Mouse (Mus musculus): ENCODE data around the gene Zbtb20. TPM values are rescaled to one million over a fixed set of nuclear protein-coding genes. Genes with fewer than 3 reads are reported as not detected.
A peak's percentile ranks its signal among the peaks of the same experiment; 100 is the strongest.

The Zbtb20 gene
- total RNA-seq, 2 experiments from 2014 or later: 196 to 202 TPM

DNA sequence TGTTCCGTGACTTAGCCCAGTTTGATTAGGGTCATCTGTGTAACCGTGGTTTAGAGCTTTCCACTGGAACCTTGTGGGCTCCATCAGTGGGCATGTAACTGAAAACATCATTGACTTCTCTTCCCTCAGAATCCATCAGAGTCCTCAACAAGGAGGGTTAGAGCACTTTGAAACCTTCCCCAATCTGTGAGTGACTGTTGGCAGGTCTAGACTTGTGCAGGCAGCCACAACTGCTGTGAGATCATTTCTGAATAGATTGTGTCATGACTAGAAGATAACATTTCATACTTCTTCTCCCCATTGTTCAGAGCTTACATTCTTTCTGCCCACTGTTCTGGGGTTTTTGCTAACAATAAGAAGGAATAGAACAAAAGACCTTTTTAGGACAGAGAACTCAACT lies 385.2 kb downstream of the Zbtb20 start:
- DNase-seq: no peak
- intact Hi-C loops (cut with DNase I): no loop called here

DNA sequence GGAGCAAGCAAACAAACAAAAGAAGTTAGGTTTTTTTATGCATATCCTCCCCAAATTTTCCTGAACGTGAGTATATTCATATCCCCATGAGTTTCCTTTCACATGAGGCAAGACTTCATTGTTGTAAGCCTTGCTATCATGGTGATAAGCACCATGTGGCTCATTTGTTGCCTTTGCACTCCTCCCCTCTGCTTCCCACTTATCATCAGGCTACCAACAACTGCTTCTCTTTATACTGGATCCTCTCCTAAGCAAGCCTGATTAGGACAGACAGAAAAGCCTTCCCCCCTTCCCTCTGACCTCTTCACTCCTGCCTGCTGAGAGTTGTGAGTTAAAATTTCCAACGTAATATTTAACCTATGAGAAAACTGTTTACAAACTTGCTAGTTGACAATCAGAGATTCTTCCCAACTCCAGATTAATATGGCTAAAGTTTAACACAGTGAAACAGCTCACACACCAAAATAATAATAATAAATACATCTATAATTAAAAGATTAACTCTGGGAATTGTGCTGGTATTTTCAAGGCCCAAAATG lies 398.4 kb downstream of the Zbtb20 start:
- intact Hi-C loops (cut with DNase I): no loop called here
- DNase-seq: no peak

DNA sequence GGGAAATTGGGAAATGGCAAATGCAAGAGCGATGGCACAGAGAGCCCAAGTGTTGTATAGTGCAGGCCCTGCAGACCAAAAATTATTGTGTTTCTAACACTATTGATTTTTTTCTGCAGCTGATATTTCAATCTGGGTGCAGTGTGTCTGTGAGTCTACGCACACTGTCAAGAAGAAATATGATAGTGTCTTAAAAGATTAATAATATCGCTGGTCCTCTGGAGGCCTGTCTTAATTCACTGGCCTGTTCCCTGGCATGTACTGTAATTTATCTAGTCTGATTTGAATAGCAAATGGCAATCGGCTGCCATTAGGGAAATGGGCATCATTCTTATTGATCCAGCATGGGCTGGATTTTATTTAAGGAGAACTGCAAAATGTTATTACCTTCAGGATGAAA lies 401.1 kb downstream of the Zbtb20 start:
- DNase-seq: no peak
- intact Hi-C loops (cut with DNase I): no loop called here

DNA sequence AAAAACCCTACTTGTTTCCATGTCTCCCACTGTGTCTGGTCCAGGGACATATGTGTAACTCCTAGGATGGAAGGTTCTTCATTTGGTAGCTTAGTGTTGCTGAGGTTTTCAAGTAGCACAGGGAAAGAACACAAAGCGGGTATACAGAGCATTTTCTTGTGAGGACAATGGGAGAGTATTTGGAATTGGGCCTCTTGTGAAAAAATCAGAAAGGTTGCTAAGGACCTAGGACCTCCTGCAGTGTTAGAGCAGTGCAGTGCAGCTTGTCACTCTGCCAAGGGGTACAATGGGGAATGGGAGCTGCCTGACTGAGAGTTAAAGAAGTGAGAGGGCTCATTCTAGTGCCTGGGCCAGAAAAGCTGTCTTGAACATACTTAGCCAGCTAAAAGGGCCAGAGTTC lies 410.6 kb downstream of the Zbtb20 start:
- no peak for DNase-seq
- intact Hi-C loops (cut with DNase I): no loop called here

DNA sequence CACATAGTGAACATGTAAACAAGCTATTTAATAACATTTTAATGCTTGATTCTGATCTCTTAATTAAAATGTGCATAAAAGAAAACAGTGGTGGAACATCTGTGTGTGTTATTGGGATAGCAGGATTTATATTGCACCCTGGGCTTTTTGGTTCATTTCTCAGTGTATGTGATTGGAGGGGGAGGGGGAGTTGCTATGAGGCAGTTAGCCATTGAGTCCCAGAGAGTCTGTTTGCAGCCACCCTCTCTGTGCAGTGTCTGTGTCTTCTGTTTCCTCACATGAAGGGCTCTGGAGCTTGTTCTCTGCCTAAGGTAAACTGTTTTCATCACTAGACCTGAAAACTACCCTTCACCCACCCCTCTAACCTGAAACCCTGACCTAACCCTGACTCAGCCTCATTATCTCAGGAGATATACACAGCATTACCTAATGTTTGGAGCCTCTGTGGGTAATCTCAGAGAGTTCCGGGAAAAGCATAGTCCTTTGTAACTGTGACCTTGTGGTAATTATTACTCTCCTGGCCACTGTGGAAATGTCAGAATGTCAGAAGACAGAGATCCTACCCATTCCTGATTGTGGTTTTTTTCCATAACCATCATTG lies 411.2 kb downstream of the Zbtb20 start:
- no peak for DNase-seq
- intact Hi-C loops (cut with DNase I): no loop called here

DNA sequence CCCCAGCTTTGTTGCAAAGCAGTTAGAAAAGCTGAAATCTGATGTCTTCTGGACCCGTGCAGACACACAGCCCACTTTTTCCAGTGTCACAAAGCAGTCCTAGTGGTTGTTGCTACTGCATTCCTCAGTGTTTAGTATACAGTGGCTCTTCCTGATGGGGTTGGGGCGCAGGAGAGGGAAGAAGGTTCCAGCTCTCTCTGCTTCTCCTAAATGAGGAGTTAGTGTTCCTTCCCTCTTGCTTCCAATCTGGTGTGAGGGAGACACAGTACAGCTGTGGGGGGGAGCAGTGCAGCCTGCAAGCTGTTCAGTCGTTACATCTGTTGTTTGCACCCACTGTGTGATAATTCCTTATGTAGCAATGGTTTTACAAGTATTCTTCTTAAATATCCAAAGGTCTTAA lies 415.7 kb downstream of the Zbtb20 start:
- no peak for DNase-seq
- intact Hi-C loops (cut with DNase I): no loop called here

DNA sequence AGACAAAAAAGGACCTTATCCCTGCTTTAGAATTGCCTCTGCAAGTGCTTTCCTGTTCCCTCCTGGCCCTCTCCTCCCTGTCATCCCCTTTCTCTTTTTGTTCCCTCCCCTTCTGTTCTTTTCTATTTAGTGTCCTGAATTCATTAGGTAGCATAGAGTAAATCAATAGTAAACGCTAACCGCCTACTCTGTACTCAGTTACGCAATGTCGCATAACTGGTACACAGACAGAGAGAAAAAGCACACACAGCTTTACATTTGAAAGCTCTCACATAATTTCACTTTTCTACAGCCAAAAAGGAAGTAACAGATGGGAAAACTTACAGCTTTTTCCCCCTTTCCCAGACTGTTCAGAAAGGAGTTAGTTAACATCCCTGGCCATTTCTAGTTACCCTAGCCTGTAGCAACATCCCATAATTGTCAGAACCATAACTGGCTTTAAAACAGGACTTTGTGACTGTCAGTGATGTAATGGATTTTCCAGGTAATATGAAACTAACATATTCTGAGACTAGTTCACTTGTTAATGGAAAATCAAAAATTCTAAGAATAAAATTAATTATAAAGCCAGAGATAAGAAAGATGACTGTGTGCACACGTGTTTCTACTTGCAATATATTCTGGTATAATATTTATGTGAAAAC lies 422.4 kb downstream of the Zbtb20 start:
- intact Hi-C loops (cut with DNase I): no loop called here
- no peak for DNase-seq

DNA sequence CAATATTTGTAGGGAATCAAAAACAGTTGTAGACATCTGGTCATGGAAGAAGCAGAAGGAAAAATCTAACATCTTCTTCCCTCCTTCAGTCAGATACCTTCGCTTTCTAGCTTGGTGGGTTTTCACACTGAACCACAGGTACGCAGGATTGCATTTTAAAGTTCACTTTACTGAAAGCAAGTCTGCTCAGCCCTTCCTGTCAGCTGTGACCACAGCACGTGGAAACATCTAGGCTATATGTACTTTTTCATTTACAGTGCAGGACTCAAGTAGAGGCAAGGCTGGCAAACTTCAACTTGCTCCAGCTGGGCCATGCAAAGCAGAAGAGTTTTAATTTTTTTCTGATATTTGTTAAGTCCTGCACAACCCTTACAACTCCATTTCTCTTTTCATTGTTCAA lies 424.7 kb downstream of the Zbtb20 start:
- DNase-seq: no peak
- intact Hi-C loops (cut with DNase I): loop anchor here (5.0 kb wide), 1 partner anchor 272 kb away; no protein-coding TSS in a partner anchor

DNA sequence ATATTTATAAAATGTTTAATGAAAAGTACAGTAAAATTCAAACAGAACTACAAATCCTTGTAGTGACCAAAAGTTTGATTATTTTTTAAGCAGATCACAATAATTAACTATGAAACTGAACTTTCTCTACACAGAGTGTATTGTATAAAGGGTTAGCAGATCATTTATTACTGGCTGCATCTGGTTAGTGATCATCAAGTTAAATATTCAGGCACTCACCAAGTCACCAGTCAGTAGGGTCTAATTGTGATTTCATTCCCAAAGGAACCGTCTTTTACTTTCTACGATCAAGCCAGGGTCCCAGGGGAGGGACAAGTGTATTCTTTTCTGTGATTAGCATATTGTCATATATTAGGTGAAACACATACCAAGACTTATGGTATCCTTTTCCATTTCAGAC lies 426.5 kb downstream of the Zbtb20 start:
- DNase-seq: no peak
- intact Hi-C loops (cut with DNase I): loop anchor here (5.0 kb wide), 1 partner anchor 270 kb away; no protein-coding TSS in a partner anchor

DNA sequence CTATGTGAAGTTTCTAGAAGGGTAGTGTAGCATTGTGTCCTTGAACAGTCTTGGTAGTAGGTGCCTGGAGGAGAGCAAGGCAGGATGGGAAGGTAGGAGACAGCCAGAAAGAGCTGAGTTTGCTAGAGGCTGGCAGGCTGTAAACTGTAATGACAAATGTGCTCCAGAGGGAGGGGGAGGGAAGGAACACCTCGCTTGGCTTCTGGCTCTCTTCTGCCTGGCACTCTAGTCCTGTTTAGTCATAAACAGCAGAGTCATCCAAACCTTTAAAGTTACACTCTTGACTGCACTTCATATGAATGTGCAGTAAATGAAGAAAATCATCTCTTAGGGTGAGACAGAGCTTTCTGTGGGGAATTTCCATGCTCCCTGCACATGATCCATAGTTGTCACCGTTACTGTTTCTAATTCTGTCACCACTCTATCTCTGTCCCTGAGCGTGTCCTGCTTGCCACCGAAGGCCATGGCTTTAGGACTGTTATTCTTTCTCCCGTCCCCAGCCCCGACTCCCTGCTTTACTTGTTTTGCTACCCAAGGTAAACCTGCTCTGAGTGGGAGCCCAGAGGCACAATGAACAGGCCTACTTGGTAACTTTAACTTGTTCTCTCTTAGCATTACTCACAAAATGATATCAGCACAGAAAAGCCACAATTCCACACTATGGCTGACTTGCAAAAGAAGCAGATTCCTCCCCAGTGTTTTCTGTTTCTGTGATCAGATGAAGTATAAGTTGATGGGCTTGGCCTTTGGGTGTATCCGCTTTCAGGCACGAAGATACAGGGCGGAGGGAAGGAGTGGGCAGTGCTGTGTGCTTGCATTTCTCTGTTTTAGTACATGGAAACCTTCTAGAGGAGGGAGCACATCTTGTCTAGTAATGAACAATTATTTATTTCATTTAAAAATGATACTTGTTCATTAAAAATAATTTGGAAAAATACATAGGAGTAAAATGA lies 427.8 kb downstream of the Zbtb20 start:
- DNase-seq: peak; percentile 24 to 46
- intact Hi-C loops (cut with DNase I): loop anchor here (1.0 to 5.0 kb wide), 2 partner anchors 60 to 269 kb away; no protein-coding TSS in a partner anchor

DNA sequence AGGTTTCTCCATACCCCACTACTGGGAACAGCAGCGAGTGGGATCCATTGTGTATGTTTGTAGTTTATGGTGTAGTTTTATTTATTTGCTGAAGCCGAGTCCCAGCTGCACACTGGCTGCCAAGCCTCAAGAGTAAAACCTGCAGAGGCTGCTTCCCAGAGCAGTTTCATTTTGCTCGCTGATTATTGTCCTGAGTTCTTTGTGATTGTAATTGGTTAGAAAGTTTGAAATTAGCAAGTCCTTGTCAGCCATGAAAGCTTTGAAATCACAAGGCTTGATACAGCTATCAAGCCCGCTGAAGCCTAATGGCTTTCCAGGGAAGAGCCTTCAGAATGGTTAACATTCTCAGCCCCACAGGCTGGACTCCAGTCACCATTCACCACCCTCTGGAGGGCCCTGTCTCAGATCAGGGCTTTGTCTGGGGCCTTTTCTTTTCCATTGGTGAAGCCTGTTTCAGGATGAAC lies 434.3 kb downstream of the Zbtb20 start:
- intact Hi-C loops (cut with DNase I): no loop called here
- no peak for DNase-seq

DNA sequence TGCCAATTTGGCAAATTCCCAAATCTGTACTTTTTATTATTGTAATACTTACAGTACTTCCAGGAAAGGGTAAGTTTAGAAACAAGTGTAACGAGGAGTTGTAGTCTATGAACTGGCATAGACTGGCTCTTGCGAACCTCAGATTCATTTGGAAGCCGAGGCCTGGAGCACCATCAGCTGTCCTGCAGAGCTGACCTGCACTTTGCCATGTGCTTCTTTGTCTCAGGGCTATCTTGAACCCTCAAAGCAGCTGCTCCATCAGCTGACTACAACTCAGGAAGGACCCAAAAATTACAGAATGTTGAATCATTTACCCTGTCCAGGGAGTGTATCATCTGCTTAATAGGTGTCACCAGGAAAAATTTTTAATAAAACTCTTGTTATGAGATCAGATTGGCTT lies 448.3 kb downstream of the Zbtb20 start:
- intact Hi-C loops (cut with DNase I): no loop called here
- DNase-seq: no peak

DNA sequence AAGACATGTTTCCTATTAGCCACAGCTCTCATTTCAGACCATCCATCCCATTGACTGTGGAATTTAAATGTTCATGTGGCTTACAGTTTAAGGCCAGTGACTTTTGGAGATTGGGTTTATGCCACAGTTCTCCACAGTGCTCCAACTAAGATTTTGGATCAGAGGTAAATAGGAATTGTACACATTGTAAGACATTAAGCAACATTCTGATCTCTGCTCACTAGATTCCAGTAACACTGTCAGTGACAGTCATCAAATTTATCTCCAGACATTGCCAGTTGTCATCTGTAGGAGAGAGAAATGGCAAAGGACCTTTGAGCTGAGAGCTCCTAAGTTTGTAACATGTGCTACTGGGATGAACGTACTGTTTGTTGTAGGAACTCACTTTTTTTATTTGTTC lies 452.5 kb downstream of the Zbtb20 start:
- intact Hi-C loops (cut with DNase I): no loop called here
- DNase-seq: no peak

DNA sequence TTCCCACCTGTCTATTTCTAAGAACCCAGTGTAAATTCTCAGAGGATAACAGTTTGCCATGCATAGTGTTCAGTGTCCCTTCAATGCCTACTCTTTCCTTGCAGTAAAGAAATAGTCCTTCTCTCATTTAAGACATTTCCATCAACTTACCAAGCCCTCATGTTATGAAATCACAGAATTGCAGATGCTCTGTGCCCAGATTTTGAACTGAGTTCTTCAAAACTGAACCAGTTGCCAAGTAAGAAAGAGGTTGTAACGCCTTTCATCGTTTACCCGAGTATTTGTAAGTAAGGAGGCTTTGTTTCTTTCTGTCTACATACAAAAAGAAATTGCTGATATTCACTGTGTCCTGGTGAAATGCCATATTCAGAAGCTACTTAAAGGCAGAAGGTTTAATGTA lies 454.5 kb downstream of the Zbtb20 start:
- DNase-seq: no peak
- intact Hi-C loops (cut with DNase I): no loop called here

DNA sequence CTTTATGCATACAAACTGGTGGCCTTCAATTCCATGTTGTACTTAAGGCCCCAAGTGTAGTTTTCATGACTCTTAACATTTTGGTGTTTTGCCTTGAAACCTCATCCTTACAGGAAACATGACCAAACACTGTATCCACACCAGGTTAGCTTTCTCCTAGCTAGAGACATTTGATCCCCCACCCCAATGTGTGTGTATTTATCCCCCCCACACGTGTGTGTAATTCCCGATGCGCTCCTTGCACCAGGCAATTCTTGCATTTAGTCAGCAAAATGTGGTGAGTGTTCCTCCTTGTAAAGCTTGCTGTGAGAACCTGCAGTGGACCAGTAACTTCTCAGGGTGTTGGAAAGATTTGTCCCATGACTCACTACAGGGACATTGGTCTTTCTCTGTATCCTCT lies 455.8 kb downstream of the Zbtb20 start:
- intact Hi-C loops (cut with DNase I): no loop called here
- no peak for DNase-seq

DNA sequence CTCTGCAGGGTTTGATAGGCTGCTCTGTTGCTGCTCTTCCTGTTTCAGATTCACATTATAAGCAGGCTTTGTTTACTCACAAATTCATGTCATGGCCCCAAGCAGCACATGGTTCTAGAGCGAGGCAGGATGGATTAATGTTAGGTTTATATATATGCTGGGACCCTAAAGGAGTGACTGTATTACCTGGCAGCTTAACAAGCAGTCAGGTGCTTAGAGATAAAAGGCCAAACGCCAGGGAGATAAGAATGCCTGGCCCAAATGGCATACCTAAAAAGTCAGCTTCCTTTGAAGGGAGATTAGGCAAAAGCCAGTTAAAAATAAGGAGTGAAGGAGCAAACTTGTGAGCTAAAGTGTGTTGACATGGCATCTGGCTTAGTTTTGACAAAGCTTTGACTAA lies 457.1 kb downstream of the Zbtb20 start:
- intact Hi-C loops (cut with DNase I): no loop called here

DNA sequence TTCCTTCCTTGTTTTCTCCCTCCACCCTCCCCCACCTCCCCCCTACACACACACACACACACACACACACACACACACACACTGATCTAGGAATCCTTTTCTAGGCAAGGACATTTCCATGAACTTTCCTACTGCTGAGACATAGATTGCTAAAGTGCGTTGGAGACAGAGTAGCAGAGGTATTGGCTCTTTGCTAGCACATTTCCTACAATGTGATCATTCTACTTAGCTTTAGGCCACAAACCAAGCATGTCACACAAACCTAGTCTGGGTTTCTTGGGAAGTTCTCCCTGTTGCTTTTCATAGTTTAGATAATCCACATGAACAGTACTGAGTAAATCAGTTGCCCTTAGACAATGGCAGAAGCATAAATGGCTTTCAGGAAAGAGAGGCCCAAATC lies 457.6 kb downstream of the Zbtb20 start:
- no peak for DNase-seq
- intact Hi-C loops (cut with DNase I): no loop called here

More for the DNA sequence above, 457.1 kb downstream of the Zbtb20 start:
- no peak for DNase-seq

DNA sequence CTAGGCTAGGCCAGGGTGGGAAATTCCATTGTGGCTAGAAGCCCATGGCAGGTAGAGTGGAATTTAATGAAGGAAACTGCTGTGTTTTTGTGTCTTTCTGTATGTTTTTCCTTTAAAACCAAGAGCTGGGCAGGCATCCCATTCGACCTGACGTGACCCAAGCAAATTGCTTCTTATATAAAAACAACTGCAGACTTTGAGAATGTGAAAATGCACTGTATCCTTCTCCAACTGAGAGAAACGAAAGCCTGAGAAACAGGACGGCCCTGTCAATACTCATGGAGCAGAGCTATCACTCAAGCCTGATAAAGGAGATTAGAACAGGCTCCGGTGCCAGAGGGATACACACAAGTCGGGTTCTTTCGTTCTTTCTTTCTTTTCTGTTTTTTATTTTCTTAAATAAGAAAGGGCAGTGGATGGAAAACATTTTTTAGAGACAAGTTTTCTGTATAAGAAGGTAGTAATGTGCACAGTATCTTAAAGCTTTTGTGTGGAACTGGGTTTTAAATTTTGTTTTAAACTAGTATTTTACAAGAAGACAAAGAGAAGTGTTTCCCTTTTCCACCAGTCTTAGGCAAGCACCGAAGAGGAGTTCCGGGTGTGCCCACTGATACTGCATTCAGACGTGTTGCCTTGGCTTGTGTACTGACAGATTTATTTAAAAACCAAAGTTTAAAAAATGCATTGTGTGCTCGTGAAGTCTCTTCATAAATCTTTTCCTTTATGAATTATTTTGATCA lies 458.9 kb downstream of the Zbtb20 start:
- intact Hi-C loops (cut with DNase I): no loop called here
- peak; percentile 45 to 58 for DNase-seq

DNA sequence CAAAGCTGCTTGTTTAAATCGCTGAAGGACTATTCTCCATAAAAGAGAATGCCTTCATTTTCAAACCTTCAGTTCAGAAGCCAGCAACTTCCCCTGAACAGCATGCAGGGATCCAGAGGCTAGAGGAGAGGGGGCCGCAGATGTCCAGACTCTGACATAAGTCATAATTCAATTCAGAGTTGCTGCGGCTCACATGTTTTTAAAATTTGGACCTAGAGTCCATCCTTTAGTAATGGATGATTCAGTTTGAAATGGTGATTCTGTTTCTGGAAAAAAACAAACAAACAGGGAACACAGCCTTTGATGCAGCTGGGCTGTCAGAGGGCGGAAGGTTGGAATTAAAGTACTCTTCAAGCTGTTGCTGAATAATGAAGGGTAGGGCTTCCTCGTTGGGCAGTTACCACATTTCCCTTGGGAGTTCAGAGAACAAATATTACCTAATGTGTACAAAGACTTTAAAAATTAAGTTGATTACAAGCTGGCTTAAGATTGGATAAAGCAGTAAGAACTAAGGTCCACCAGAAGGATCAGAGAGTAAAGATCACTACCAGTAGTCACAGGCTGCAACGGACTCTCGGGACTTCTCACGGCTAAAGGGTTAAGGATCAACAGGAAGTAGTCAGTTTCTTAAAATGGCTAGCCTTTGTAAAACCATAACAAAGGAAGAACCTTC lies 459.6 kb downstream of the Zbtb20 start:
- peak; percentile 37 to 48 for DNase-seq
- intact Hi-C loops (cut with DNase I): no loop called here

DNA sequence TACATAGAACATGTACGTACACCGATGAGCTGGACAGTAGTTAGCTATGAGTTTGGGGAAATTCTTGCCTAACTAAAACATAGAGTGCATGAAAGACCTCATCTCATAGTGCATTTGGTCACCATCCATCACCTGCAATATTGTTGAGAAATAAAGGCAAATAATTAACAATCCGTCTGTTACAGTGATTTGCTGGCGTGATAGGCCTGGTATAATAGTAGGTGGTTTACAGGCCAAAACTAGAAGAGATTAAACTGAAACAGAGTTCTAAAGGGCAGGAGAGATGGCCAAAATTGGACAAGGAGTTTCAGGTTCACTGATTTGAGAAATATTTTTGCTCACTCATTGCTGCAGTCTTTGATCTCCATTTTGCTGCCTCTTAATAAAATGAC lies 460.1 kb downstream of the Zbtb20 start:
- intact Hi-C loops (cut with DNase I): loop anchor here (2.0 kb wide), 1 partner anchor 27 kb away; no protein-coding TSS in a partner anchor
- no peak for DNase-seq

Data from heart, postnatal 36 days (tissue).